Mouse (Mus musculus) liver, adult 2 months (tissue): ENCODE measurements around the gene Gm10272.

Experiments
- CTCF ChIP-seq: fragments of 200-500 bp; IDR thresholded peaks from 2 replicates; pipeline ENCODE4 v1.5.1; 2011; ENCODE audit warnings: low read depth, low read length, control low read depth
- POLR2A ChIP-seq: fragments of 200-500 bp; IDR thresholded peaks from 2 replicates; pipeline ENCODE4 v1.6.1; 2011; ENCODE audit warnings: low read length, control low read depth; ENCODE audit not compliant: insufficient read depth; ENCODE audit errors: extremely low read depth

GRCm38 (mm10) chr10:77671519-77671918 is 34.9 kb upstream of the Gm10272 start:
- TF ChIP-seq POLR2A (no peak), CTCF (no peak)
